Mouse (Mus musculus) urinary bladder, postnatal 10 days (tissue): Measurements from ENCODE around the gene Dip2c.

Experiments used
- DNase-seq: peaks from one replicate; pipeline ENCODE4 v3.0.0; 2022; ENCODE audit warnings: low spot score

Dip2c gene

GRCm38 (mm10) chr13:9276322-9276855, at the start of gene Dip2c:
Dip2c (plus strand) TSS chr13:9276528.
- DNase-seq, result peak; percentile 51

GRCm38 (mm10) chr13:9227078-9227477, 49.2 kb upstream of the Dip2c start:
- DNase-seq, result no peak

- no peak for DNase-seq
Measured at GRCm38 (mm10) chr13:9237495-9237894, 38.8 kb upstream of the Dip2c start.

GRCm38 (mm10) chr13:9239127-9239526, 37.2 kb upstream of the Dip2c start:
- DNase-seq, result no peak

DNA sequence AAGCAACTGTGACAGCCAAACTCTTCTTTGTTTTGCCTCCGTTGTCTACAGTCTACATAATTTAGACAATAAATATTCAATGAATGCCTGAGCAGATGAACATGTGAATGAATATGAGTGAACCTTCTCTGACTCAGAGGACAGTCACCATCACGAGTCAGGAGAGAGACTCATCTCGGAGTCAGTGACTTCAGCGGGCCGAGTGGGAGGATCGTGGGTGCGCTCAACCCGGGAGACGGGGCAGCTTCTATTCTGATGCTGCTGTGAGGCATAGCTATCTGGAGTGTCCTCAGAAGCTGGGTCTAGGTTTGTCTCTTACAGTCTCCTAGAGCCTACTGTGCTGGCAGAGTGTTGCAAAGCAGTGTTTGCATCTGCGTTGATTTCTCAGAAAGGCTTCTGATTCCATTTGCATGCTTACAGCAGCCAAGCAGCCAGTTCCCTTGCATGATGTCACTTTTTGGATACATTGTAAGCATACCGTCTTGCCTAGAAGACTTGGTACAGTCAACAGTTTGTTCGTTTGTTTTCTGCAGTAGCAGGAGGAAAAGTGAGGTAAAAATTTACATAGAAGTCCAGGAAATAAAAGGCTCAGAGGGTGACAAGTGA, 36.6 kb upstream of the Dip2c start:
- DNase-seq, result no peak

DNA sequence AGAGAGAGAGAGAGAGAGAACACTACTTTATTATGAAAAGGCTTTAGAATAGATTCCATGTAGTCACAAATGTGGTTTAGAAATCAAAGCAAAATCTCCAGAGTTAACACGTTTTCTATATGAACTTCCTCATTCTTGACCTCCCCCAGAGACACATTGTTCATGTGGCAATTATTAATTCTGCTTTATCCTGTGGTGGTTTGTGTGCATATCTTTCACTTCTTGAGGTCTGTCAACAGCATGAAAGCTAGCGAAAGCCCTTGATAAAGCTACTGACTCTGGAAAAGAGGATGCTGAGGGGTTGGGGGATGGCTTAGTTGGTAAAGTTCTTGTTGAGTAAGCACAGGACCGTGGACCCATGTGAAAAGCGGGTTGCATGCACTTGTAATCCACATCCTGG, 14.6 kb upstream of the Dip2c start:
- no peak for DNase-seq

- no peak for DNase-seq
Measured at GRCm38 (mm10) chr13:9265516-9265915, 10.8 kb upstream of the Dip2c start.

- peak; percentile 15 for DNase-seq
Measured at GRCm38 (mm10) chr13:9276856-9277620, 710 bp downstream of the Dip2c start.

DNA sequence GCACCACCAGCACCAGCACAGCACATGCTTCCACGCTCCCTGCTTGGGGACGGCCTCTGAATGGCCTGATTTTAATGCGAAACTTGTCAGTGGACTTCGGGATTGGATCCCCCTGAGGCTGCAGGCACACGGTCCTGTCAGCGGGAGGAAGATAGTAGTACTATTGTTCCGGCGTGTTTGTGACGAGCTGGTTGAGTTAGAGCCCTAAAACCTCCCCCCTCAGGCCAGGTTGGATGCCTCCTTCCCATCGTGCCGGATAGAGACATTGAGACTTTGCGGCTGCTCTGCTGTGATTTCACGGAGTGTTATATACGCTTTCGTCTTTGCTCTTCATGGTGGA, 1.3 kb downstream of the Dip2c start:
- DNase-seq, result no peak

GRCm38 (mm10) chr13:9278636-9279035, 2.3 kb downstream of the Dip2c start:
- DNase-seq, result no peak

DNA sequence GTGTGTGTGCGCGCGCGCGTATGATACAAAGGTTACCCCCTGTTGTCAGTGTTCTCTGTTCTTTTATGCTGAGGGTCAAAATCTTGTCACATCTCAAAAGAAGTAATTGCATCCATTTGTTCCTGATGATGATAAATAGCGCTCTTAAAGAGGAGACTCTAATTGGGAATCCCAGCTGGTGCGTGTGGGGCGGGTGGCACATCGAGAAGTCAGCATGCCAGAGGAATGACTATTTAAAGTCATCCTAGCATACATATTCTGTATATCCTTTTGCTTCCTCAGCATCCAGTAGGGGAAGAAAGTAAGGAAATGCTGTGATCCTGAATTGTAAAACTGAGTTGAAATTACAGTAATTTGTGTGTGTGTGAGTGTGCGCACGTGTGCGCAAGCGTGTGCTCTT, 6.7 kb downstream of the Dip2c start:
- no peak for DNase-seq

DNA sequence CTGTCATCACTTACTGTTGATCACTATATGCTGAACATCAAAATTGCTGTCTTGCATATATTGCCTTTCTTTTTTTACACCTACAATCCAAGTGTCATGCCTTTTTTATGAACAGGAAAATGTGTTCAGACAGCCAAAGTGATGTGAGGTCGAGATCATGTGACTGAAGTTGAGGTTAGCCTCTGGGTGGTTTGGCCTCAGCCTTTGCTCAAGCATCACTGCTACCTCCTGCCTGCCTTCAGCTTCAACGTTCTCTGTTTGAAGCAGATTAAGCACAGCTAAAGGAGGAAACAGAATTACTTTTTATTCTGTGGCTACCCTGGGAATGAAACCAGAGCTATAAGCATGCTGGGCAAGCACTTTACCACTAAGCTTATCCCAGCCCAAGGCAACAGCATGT, 13.6 kb downstream of the Dip2c start:
- no peak for DNase-seq

GRCm38 (mm10) chr13:9296285-9296684, 20.0 kb downstream of the Dip2c start:
- DNase-seq, result no peak

- no peak for DNase-seq
Measured at GRCm38 (mm10) chr13:9297266-9297665, 20.9 kb downstream of the Dip2c start.

GRCm38 (mm10) chr13:9297689-9298088, 21.4 kb downstream of the Dip2c start:
- no peak for DNase-seq

- DNase-seq, result no peak
Measured at GRCm38 (mm10) chr13:9299657-9300056, 23.3 kb downstream of the Dip2c start.

GRCm38 (mm10) chr13:9308863-9309262, 32.5 kb downstream of the Dip2c start:
- no peak for DNase-seq

DNA sequence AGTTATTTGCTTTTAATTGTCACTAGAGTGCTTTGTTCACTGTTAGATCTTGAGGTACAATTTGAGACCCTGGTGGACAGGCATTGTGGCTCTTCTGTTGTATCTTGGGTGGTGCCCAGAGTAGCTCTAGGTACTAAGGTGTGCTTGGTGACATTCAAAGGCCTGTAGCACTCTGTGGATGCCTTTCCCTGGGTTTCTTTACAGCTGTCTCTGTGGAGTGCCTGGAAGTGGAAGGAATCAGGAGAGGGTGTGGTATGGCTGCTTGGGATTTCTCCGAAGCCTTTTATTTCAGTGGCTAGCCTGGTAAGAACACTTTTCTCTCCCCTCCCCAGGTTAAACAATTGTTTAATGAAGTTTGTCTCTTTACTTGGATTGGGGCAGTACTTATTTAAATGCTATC, 34.5 kb downstream of the Dip2c start:
- DNase-seq, result no peak

- DNase-seq, result no peak
Measured at GRCm38 (mm10) chr13:9312916-9313315, 36.6 kb downstream of the Dip2c start.

DNA sequence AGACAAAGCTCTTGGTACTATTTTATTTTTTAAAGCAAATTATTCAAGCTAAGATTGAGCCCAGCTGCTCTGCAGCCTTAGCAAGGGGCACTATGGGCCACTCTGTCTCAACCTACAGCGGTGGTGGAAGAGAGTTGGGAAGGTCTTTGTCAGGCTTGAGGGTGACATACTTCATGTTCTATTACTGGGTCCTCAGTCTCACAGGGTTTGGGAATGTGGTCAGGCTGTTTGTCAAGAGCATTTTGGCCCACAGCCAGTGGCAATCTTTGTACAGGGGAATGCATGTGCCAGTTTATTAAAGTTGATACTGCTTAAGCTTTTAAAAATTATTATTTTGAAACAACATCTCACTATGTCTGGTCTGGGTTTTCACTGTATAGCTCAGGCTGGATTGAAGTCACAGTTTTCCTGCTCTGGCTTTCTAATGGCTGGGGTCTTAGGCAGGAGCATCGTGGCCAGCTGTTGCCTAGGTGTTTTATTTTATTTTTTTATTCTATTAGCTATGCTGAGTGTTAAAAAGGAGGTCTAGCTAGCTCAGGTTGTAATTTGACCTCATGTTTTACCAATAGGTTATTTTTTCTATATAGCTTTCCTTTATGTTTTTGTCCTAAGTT, 37.9 kb downstream of the Dip2c start:
- DNase-seq, result no peak

DNA sequence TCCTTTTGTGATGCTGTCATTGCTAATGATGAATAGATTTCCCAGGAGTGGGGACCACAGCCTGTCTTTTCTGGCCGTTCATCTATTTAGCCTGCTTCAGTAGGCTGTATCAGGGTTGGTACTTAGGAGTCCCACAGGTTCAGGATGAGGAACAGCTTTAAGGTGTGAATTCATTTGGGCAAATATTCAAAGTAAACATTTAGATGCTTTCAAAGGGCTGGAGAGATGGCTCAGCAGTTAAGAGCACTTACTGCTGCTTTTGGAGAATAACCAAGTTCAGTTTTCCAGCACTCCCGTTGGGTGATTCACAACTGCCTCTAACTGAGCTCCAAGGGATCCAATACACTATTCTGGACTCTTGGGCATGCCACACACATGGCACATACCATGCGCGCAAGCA, 38.4 kb downstream of the Dip2c start:
- no peak for DNase-seq

DNA sequence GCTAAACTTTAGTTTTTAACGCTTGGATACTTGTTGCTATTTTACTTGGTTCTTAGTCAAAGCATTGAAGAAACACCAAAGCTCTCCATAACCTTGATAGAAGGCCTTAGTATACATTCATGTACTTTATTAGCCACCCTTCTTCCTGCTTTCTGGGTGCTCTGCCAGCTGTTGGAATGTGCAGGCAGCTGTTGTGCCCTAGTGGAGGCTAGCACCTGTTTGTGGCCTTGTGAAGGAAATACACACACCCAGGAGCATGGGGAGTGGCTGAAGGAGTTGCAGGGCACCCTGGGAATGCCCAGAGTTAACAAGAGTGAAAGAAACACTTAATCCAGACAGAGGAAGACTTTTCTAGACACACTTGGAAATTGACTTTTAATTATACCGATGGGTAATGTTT, 43.4 kb downstream of the Dip2c start:
- no peak for DNase-seq

DNA sequence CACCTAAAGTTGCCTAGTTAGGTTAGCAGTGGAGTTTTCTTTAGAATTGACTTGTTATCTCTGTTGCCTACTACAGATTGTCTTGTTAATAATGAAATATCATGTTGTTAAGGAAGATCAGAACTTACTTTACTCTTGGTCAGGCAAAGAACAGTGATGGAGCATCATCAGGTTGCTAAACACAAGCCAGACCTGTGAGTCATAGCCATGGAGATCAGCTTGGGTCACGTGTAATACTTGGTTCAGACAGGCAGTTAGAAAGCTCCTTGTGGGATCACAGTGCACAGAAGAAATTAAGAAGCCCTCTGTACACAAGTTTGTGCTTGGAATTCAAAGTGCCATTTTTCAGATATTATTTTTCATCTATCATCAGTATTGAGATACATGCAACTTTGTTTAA, 48.9 kb downstream of the Dip2c start:
- no peak for DNase-seq
